Mouse (Mus musculus) mesoderm, embryonic 11.5 days (tissue): Measurements from ENCODE around the gene Gm12248.

ENCODE experiments used
- DNase-seq: peaks from one replicate; pipeline ENCODE4 v3.0.0-alpha.2; 2012; ENCODE audit warnings: low read depth, low spot score

The Gm12248 gene

DNA sequence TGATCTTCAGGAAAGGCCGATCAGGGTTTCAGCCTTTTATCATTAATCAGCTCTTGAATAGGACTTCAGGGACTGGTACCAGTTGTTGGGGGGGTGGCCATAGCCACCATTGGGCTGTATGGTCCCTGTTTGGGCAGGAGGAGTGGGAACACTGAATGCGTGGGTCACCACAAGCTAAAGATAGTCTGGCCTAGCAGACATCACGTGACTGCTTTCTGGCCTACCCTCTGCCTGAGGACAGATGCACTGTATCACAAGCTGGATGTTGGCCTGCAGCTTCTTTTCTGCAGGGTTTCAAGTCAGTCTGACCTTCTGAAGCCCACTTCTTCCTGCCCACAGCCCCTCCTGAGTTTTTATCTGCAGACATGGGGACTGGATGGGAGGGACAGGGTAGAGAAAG is 59.3 kb downstream of the Gm12248 start:
- DNase-seq, result no peak

GRCm38 (mm10) chr11:58031176-58031575 is 61.8 kb downstream of the Gm12248 start:
- DNase-seq, result no peak

GRCm38 (mm10) chr11:58029869-58030268 is 63.1 kb downstream of the Gm12248 start:
- DNase-seq, result no peak

DNA sequence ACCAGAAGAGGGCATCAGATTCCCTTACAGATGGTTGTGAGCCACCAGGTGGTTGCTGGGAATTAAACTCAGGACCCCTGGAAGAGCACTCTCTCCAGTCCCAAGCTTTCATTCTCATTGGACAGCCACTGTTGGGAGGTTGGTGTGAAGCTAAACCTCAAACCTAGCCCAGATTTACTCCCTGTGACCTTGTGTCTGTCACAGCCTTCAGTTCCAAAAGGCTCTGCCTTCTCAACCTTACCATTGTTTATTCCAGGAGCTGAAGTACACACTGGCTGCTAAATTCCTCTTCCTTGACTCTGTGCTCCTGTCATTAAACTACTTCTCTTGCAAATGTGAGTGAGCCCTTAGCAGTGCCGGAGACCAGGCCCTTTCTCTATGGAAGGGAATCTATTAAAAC is 64.0 kb downstream of the Gm12248 start:
- DNase-seq, result no peak

DNA sequence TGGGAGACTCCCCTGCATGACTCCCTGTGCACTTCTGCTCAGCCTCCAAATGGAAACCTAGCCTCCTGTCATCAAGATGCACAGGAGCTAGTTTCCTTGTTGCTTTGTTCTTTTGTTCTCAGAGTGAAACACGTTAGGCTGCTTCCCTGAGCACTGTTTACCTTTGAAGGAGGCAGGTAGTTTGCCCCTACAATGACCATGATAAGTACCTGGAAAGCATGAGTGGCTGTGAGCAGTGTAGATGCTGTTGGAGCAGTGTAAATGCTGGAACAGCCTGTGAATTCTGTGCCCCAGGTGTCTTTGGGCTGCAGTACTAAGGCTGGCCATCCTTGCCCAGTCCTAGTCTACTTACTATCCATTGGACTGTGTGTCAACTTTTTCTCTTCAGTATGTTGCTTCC is 66.1 kb downstream of the Gm12248 start:
- DNase-seq, result no peak

- no peak for DNase-seq
Measured at GRCm38 (mm10) chr11:58026337-58026736, 66.6 kb downstream of the Gm12248 start.

DNA sequence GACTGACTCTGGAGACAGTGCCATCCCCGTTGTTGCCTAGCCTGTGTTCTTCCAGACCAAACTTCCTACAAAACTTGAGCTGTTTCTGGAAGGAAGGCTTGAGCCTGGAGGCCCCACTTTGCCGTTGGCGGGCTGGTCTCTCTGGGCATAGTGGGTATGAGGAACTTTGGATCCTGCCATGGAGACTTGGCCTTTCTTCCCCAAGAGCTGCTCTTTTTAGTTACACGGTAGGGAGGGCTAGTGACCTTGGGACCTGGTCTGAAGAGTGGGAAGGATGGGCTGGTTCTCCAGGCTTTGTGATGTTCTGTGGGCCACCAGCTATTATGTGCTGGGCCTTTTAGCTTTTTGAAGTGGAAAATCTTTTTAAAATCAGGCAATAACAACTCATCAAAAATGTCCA is 67.1 kb downstream of the Gm12248 start:
- no peak for DNase-seq

- no peak for DNase-seq
Measured at GRCm38 (mm10) chr11:58024671-58025070, 68.3 kb downstream of the Gm12248 start.

DNA sequence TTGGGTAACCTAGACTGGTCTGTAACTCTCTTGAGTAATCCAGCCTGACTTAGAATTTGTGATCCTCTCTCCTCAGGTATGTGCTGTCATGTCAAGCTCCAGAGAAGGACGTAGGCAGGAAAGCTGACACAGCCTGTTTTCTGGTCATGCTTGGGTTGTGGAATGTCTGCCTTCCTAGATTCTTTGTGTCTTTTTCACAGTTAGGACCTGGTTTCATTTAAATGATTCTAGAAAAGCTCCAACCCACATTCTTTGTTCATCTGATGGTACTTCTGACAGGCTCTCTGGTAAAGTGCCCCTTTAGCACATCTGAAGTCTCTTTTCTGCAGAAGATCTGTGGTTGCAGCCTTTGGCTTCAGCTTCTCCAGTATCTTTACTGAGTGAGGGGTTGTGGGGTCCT is 68.7 kb downstream of the Gm12248 start:
- no peak for DNase-seq

- DNase-seq, result no peak
Measured at GRCm38 (mm10) chr11:58021618-58022017, 71.3 kb downstream of the Gm12248 start.

DNA sequence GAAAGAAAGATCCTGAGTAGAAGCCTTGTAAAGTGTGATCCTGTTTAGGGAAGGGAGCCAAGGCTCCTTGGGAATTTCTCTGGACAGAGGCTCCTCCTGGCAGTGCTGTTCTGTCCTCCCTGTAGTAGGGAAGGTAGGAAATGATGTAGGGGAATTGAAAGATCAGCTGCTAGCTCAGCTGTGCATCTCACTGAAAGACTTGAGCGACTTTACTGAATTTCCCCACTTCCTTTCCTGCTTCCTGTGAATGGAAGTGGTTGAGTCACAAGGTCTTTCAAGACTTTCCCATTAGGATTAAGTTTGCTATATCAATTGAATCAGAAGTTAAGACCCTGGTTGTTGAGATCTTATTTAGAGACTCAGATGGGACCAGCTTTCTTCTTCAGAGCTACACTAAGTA is 71.8 kb downstream of the Gm12248 start:
- no peak for DNase-seq

DNA sequence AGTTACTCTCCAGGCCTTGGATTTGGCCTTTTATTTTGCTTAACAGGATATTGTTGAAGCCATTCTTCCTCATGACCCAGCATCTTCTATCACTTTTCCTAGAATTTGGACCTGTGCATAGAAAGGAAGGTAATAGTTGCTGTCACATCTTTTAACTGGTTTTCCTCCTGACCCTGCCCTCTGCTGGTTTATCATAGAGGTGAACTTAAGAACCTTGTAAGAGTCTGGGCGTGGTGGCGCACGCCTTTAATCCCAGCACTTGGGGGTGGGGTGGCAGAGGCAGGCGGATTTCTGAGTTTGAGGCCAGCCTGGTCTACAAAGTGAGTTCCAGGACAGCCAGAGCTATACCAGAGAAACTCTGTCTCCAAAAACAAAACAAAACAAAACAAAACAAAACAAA is 74.2 kb downstream of the Gm12248 start:
- no peak for DNase-seq

GRCm38 (mm10) chr11:58018287-58018686 is 74.6 kb downstream of the Gm12248 start:
- DNase-seq, result no peak

- DNase-seq, result no peak
Measured at GRCm38 (mm10) chr11:58017422-58017821, 75.5 kb downstream of the Gm12248 start.

GRCm38 (mm10) chr11:58016371-58016770 is 76.6 kb downstream of the Gm12248 start:
- DNase-seq, result no peak

GRCm38 (mm10) chr11:58015339-58015738 is 77.6 kb downstream of the Gm12248 start:
- DNase-seq, result no peak

DNA sequence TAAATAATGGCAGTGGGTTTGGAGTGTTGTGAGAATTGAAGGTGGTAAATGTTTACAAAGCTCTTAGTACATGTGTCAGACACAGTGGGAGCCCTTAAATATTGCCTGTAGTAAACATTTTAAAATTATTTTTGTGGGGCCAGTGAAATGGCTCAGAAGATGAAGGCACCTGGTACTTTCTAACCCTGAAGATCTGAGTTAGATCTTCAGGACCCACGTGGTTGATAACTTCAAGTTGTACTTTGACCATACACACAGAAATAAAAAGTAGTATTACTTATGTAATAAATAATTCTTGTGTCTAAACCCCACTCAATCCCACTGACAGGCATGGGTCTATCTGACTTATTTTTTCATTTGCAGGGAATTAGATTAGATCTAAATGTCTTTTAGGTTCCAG is 78.3 kb downstream of the Gm12248 start:
- DNase-seq, result no peak
